Comparison of ENCODE assay signal across 18 mouse cellular contexts in the genomic region with DNA sequence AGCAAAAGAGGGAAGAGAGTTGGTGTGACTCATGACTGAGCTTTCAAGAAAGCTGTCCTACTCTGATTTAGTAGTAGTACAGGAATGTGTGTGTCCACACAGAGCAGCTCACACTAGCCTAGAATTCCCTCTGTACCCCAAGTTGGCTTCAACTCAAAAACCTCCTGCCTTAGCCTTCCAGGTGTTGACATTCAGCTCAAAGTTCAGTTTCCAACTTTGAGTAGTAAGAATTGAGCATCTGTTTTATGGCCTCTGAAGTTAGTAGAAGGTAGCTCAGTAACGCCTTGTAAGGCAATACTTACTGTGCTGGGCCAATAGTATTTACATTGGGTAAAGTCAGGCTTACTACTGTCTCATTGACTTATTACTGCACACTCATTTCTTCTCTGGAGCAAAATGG. TPM values are rescaled to one million over a fixed set of nuclear protein-coding genes. Genes with fewer than 3 reads are reported as not detected.
"Had no signal": no experiment of that assay in that cellular context is flagged by ENCODE, and none has a peak within 500 bp of the region (broad histone marks: within the 10 kb centered on the region; RNA-seq: fewer than 3 reads in every experiment).

No protein-coding gene starts in this region.

- DNase-seq: kidney, adult 9 months; kidney, postnatal 36 days; left cerebral cortex, postnatal 4 days; lung, embryonic 14.5 days; lung, postnatal 10 days; lung, postnatal 4 days; midbrain, embryonic 14.5 days; spleen, adult 18-20 months; thymus, adult 2 months; thymus, postnatal 36 days had no signal

- H3K9me3 ChIP-seq: limb, embryonic 15.5 days; liver, embryonic 15.5 days; midbrain, embryonic 10.5 days; neural tube, embryonic 12.5 days had no signal

- H3K4me3 ChIP-seq: layer of hippocampus, adult 2 months; limb, embryonic 15.5 days; liver, embryonic 15.5 days; midbrain, embryonic 10.5 days; neural tube, embryonic 12.5 days had no signal

- H3K27ac ChIP-seq: kidney, postnatal 0 days; layer of hippocampus, adult 2 months; limb, embryonic 15.5 days; liver, embryonic 15.5 days; midbrain, embryonic 10.5 days; neural tube, embryonic 12.5 days had no signal

- H3K9ac ChIP-seq: limb, embryonic 15.5 days; liver, embryonic 15.5 days; lung, embryonic 14.5 days; neural tube, embryonic 12.5 days had no signal

- ATAC-seq: inflammation-experienced regulatory T-cells, adult 6 months had no signal

- H3K27me3 ChIP-seq: limb, embryonic 15.5 days; liver, embryonic 15.5 days; neural tube, embryonic 12.5 days had no signal

- H3K4me2 ChIP-seq: limb, embryonic 15.5 days; liver, embryonic 15.5 days; lung, embryonic 14.5 days; neural tube, embryonic 12.5 days had no signal

- H3K4me1 ChIP-seq: limb, embryonic 15.5 days; liver, embryonic 15.5 days; midbrain, embryonic 10.5 days; neural tube, embryonic 12.5 days had no signal

RNA-seq across cellular contexts. Expression of a gene that starts 34.2 kb away (rescaled TPM):
- polyA plus RNA-seq: inflammation-experienced regulatory T-cells, adult 6 months; kidney, postnatal 0 days; testis, adult 2 months had no signal
